Mouse (Mus musculus): ENCODE results near the gene BC025920. TPM values are rescaled to one million over a fixed set of nuclear protein-coding genes. Genes with fewer than 3 reads are reported as not detected.
A peak's percentile ranks its signal among the peaks of the same experiment; 100 is the strongest.
"Not testable (repeated sequence)": the region's sequence is repeated elsewhere in the genome, so short reads cannot be mapped to it uniquely, and the experiment has no call there.

BC025920 gene
- polyA plus RNA-seq, 1 experiment from 2014 or later, result 1.8 TPM

- not testable (repeated sequence) for H3K4me3 ChIP-seq; H3K9me3 ChIP-seq; H3K36me3 ChIP-seq; H3K27ac ChIP-seq; ATAC-seq (ENCODE audit: low FRiP score); H3K9ac ChIP-seq; H3K4me2 ChIP-seq
- Histone ChIP-seq H3K27me3 (peaks cover 17% of the 10 kb centered on the region; the same call in 1 of the 2 replicates), H3K4me1 (replicated peaks) (peaks cover 37% of the 10 kb centered on the region)
- WGBS, result 46% methylated on average over 4 of the region's 4 CpGs
Measured at GRCm38 (mm10) chr10:81640825-81641224, 34.8 kb downstream of the BC025920 start.

GRCm38 (mm10) chr10:81641566-81641965, 35.5 kb downstream of the BC025920 start:
- 97% methylated on average over 2 of the region's 2 CpGs for WGBS
- Histone ChIP-seq H3K9me3 (no peaks in the 10 kb centered on the region), H3K36me3 (0 out of 2 replicates have a peak, but pooled peaks cover 6% of the 10 kb centered on the region), H3K4me2 (peak overlapping the region; percentile 96; the same call in 1 of the 2 replicates), H3K27ac (no peak overlapping the region), H3K4me3 (no peak overlapping the region; the same call in 1 of the 2 replicates), H3K9ac (peak overlapping the region; percentile 98), H3K27me3 (peaks cover 18% of the 10 kb centered on the region; the same call in 1 of the 2 replicates), H3K4me1 (replicated peaks) (peaks cover 37% of the 10 kb centered on the region)
- ATAC-seq (ENCODE audit: low FRiP score), result no peak

- H3K4me2 ChIP-seq, result peak overlapping the region; percentile 96
- WGBS, result 77% methylated on average over 8 of the region's 8 CpGs
Measured at GRCm38 (mm10) chr10:81641978-81642647, 36.0 kb downstream of the BC025920 start.

GRCm38 (mm10) chr10:81642648-81643448, 36.8 kb downstream of the BC025920 start:
- WGBS, result 23% methylated on average over 24 of the region's 24 CpGs
- 0 out of 2 replicates have a peak, but pooled peaks cover 6% of the 10 kb centered on the region for H3K36me3 ChIP-seq
- H3K4me2 ChIP-seq, result peak overlapping the region; percentile 96
- H3K4me1 ChIP-seq (replicated peaks), result peaks cover 37% of the 10 kb centered on the region
- no peak for ATAC-seq (ENCODE audit: low FRiP score)
- peak overlapping the region; percentile 72 for H3K4me3 ChIP-seq
- H3K9ac ChIP-seq, result peak overlapping the region; percentile 98
- no peaks in the 10 kb centered on the region for H3K9me3 ChIP-seq
- H3K27me3 ChIP-seq, result 0 out of 2 replicates have a peak, but pooled peaks cover 20% of the 10 kb centered on the region
- H3K27ac ChIP-seq, result peak overlapping the region; percentile 98

More at GRCm38 (mm10) chr10:81641978-81642647, 36.0 kb downstream of the BC025920 start:
- Histone ChIP-seq H3K27ac (peak overlapping the region; percentile 98; the same call in 1 of the 2 replicates), H3K4me1 (replicated peaks) (peaks cover 37% of the 10 kb centered on the region), H3K9me3 (no peaks in the 10 kb centered on the region), H3K36me3 (0 out of 2 replicates have a peak, but pooled peaks cover 6% of the 10 kb centered on the region), H3K9ac (peak overlapping the region; percentile 98), H3K27me3 (peaks cover 16% of the 10 kb centered on the region; the same call in 1 of the 2 replicates), H3K4me3 (peak overlapping the region; percentile 72)
- ATAC-seq (ENCODE audit: low FRiP score), result no peak

GRCm38 (mm10) chr10:81643449-81644055, 37.5 kb downstream of the BC025920 start:
- Histone ChIP-seq H3K4me3 (peak overlapping the region; percentile 72), H3K4me2 (peak overlapping the region; percentile 96), H3K27me3 (0 out of 2 replicates have a peak, but pooled peaks cover 14% of the 10 kb centered on the region), H3K9ac (peak overlapping the region; percentile 98), H3K9me3 (no peaks in the 10 kb centered on the region), H3K36me3 (0 out of 2 replicates have a peak, but pooled peaks cover 6% of the 10 kb centered on the region), H3K4me1 (replicated peaks) (peaks cover 39% of the 10 kb centered on the region), H3K27ac (peak overlapping the region; percentile 98)
- ATAC-seq (ENCODE audit: low FRiP score), result peak; percentile 87
- under 1% methylated on average over 74 of the region's 75 CpGs for WGBS

- H3K4me1 ChIP-seq (replicated peaks), result peaks cover 39% of the 10 kb centered on the region
- WGBS, result 53% methylated on average over 2 of the region's 2 CpGs
- peak overlapping the region; percentile 98 for H3K27ac ChIP-seq
- H3K36me3 ChIP-seq, result 0 out of 2 replicates have a peak, but pooled peaks cover 4% of the 10 kb centered on the region
- peak overlapping the region; percentile 96 for H3K4me2 ChIP-seq
- 0 out of 2 replicates have a peak, but pooled peaks cover 13% of the 10 kb centered on the region for H3K27me3 ChIP-seq
- peak; percentile 6; the same call in 1 of the 2 replicates for ATAC-seq (ENCODE audit: low FRiP score)
- no peaks in the 10 kb centered on the region for H3K9me3 ChIP-seq
- peak overlapping the region; percentile 72 for H3K4me3 ChIP-seq
- peak overlapping the region; percentile 98 for H3K9ac ChIP-seq
Measured at GRCm38 (mm10) chr10:81644162-81644561, 38.1 kb downstream of the BC025920 start.

- no peak for ATAC-seq (ENCODE audit: low FRiP score)
- peaks cover 38% of the 10 kb centered on the region for H3K4me1 ChIP-seq (replicated peaks)
- 0 out of 2 replicates have a peak, but pooled peaks cover 13% of the 10 kb centered on the region for H3K27me3 ChIP-seq
- 89% methylated on average over 18 of the region's 18 CpGs for WGBS
- 0 out of 2 replicates have a peak overlapping the region, but pooled peaks have one; percentile 98 for H3K27ac ChIP-seq
- H3K9me3 ChIP-seq, result no peaks in the 10 kb centered on the region
- H3K36me3 ChIP-seq, result no peaks in the 10 kb centered on the region
- H3K4me3 ChIP-seq, result no peak overlapping the region
- H3K4me2 ChIP-seq, result no peak overlapping the region
- H3K9ac ChIP-seq, result 0 out of 2 replicates have a peak overlapping the region, but pooled peaks have one; percentile 98
Measured at GRCm38 (mm10) chr10:81644716-81645115, 38.6 kb downstream of the BC025920 start.

- no peak for ATAC-seq (ENCODE audit: low FRiP score)
- no peaks in the 10 kb centered on the region for H3K9me3 ChIP-seq
- H3K4me1 ChIP-seq (replicated peaks), result peaks cover 41% of the 10 kb centered on the region
- H3K4me2 ChIP-seq, result no peak overlapping the region
- H3K27ac ChIP-seq, result no peak overlapping the region
- no peaks in the 10 kb centered on the region for H3K36me3 ChIP-seq
- 0 out of 2 replicates have a peak, but pooled peaks cover 13% of the 10 kb centered on the region for H3K27me3 ChIP-seq
- no peak overlapping the region for H3K4me3 ChIP-seq
- 88% methylated on average over 4 of the region's 4 CpGs for WGBS
- no peak overlapping the region for H3K9ac ChIP-seq
Measured at GRCm38 (mm10) chr10:81645391-81645790, 39.3 kb downstream of the BC025920 start.

- ATAC-seq (ENCODE audit: low FRiP score), result no peak
- WGBS, result 87% methylated on average over 7 of the region's 7 CpGs
Measured at GRCm38 (mm10) chr10:81646015-81646555, 40.0 kb downstream of the BC025920 start.

GRCm38 (mm10) chr10:81648803-81649775, 43.0 kb downstream of the BC025920 start, which contains the start of gene Gm10778:
TSS of gene Gm10778 (plus strand) at chr10:81649059.
- H3K4me3 ChIP-seq, result peak within 1 kb of the TSS; percentile 49
- peaks cover 14% of the 10 kb centered on the region for H3K4me1 ChIP-seq (replicated peaks)
- H3K9ac ChIP-seq, result peak within 1 kb of the TSS; percentile 76
- H3K4me2 ChIP-seq, result peak within 1 kb of the TSS; percentile 63
- peak within 1 kb of the TSS; percentile 91 for H3K27ac ChIP-seq
- peak; percentile 95 for ATAC-seq (ENCODE audit: low FRiP score)
- peaks cover 30% of the 10 kb centered on the region for H3K36me3 ChIP-seq
- 0 out of 2 replicates have a peak, but pooled peaks cover 13% of the 10 kb centered on the region for H3K27me3 ChIP-seq
- WGBS, result 2% methylated on average over 36 of the region's 52 CpGs
- H3K9me3 ChIP-seq, result peaks cover 26% of the 10 kb centered on the region

More at GRCm38 (mm10) chr10:81646015-81646555, 40.0 kb downstream of the BC025920 start:
- Histone ChIP-seq H3K9ac (no peak overlapping the region), H3K27me3 (0 out of 2 replicates have a peak, but pooled peaks cover 13% of the 10 kb centered on the region), H3K36me3 (peaks cover 6% of the 10 kb centered on the region), H3K9me3 (0 out of 2 replicates have a peak, but pooled peaks cover under 1% of the 10 kb centered on the region), H3K4me1 (replicated peaks) (peaks cover 38% of the 10 kb centered on the region), H3K4me2 (no peak overlapping the region), H3K27ac (no peak overlapping the region), H3K4me3 (no peak overlapping the region)

Measured in hindbrain, embryonic 13.5 days (tissue).